Mouse (Mus musculus) left cerebral cortex, adult 11 months (tissue): Measurements from ENCODE around the gene Ppp5c.

Experiments
- DNase-seq: peaks from one replicate; pipeline ENCODE4 v3.0.0; 2022; ENCODE audit warnings: low spot score

Gene Ppp5c

GRCm38 (mm10) chr7:16982859-16983568, 44.7 kb downstream of the Ppp5c start, which contains the start of gene Gm42372:
Gene Gm42372, plus strand, starts transcription at chr7:16983086.
- peak; percentile 87 for DNase-seq

GRCm38 (mm10) chr7:16980348-16980747, 47.4 kb downstream of the Ppp5c start:
- no peak for DNase-seq

- DNase-seq, result no peak
Measured at GRCm38 (mm10) chr7:16978593-16978992, 49.1 kb downstream of the Ppp5c start.

GRCm38 (mm10) chr7:16978173-16978572, 49.6 kb downstream of the Ppp5c start:
- DNase-seq, result no peak

GRCm38 (mm10) chr7:16976298-16976697, 51.4 kb downstream of the Ppp5c start:
- no peak for DNase-seq

GRCm38 (mm10) chr7:16974018-16974417, 53.7 kb downstream of the Ppp5c start:
- DNase-seq, result peak; percentile 66

GRCm38 (mm10) chr7:16971160-16971559, 56.6 kb downstream of the Ppp5c start:
- DNase-seq, result no peak

GRCm38 (mm10) chr7:16968414-16968813, 59.3 kb downstream of the Ppp5c start:
- no peak for DNase-seq

GRCm38 (mm10) chr7:16961678-16962077, 66.0 kb downstream of the Ppp5c start:
- no peak for DNase-seq

GRCm38 (mm10) chr7:16959539-16960187, 68.1 kb downstream of the Ppp5c start, which contains the start of gene Pnmal1:
Gene Pnmal1, plus strand, starts transcription at chr7:16959679.
- DNase-seq, result peak; percentile 91

- DNase-seq, result no peak
Measured at GRCm38 (mm10) chr7:16956410-16957265, 71.1 kb downstream of the Ppp5c start.

GRCm38 (mm10) chr7:16955712-16956111, 72.0 kb downstream of the Ppp5c start:
- DNase-seq, result no peak
